Mouse (Mus musculus): ENCODE results near the gene Llph.

Llph gene

GRCm38 (mm10) chr10:120279482-120280128 lies 52.7 kb downstream of the Llph start:
- DNase-seq (ENCODE audit: low read depth, low spot score), result no peak

- no peak for DNase-seq (ENCODE audit: low read depth, low spot score)
Measured at GRCm38 (mm10) chr10:120280375-120280774, 53.5 kb downstream of the Llph start.

- DNase-seq (ENCODE audit: low read depth, low spot score), result no peak
Measured at GRCm38 (mm10) chr10:120281700-120282099, 54.8 kb downstream of the Llph start.
